Mouse (Mus musculus) kidney, adult 9 months (tissue): ENCODE measurements at regions not wholly inside any gene's neighbourhood (a gene's known extent, or its start where the extent isn't known, plus 50 kb on each side); places are given as distances from the start of the nearest gene placed in this dataset.

Experiments used
- DNase-seq: peaks from one replicate; pipeline ENCODE4 v3.0.0; 2022

- peak; percentile 62 for DNase-seq
Observed at GRCm38 (mm10) chr7:70972023-70972400, 379.3 kb downstream of the Gm10295 start.

GRCm38 (mm10) chr7:70971323-70972022, 379.8 kb downstream of the Gm10295 start:
- DNase-seq: no peak

GRCm38 (mm10) chr7:70952318-70952959, 398.8 kb downstream of the Gm10295 start:
- DNase-seq: peak; percentile 21

GRCm38 (mm10) chr7:70948281-70948680, 403.0 kb downstream of the Gm10295 start:
- DNase-seq: no peak

- no peak for DNase-seq
Observed at GRCm38 (mm10) chr7:70946260-70946659, 405.0 kb downstream of the Gm10295 start.

- DNase-seq: peak; percentile 57
Observed at GRCm38 (mm10) chr7:70930911-70931310, 420.4 kb downstream of the Gm10295 start.

- DNase-seq: no peak
Observed at GRCm38 (mm10) chr7:70929935-70930334, 421.4 kb downstream of the Gm10295 start.

GRCm38 (mm10) chr7:70928001-70928400, 423.3 kb downstream of the Gm10295 start:
- DNase-seq: no peak

- peak; percentile 50 for DNase-seq
Observed at GRCm38 (mm10) chr7:70917016-70917415, 434.3 kb downstream of the Gm10295 start.

- no peak for DNase-seq
Observed at GRCm38 (mm10) chr7:70908921-70909320, 442.4 kb downstream of the Gm10295 start.

GRCm38 (mm10) chr7:70891700-70892099, 459.6 kb downstream of the Gm10295 start:
- DNase-seq: no peak

GRCm38 (mm10) chr7:70880496-70880895, 470.8 kb downstream of the Gm10295 start:
- peak; percentile 37 for DNase-seq

GRCm38 (mm10) chr7:70874393-70874792, 476.9 kb downstream of the Gm10295 start:
- no peak for DNase-seq

GRCm38 (mm10) chr7:70870841-70871534, 480.3 kb downstream of the Gm10295 start:
- peak; percentile 71 for DNase-seq

GRCm38 (mm10) chr7:70869125-70869524, 482.2 kb downstream of the Gm10295 start:
- peak; percentile 93 for DNase-seq

- no peak for DNase-seq
Observed at GRCm38 (mm10) chr7:70859957-70860356, 491.3 kb downstream of the Gm10295 start.

GRCm38 (mm10) chr7:70850726-70851125, 484.2 kb upstream of the Nr2f2 start:
- peak; percentile 35 for DNase-seq

GRCm38 (mm10) chr7:70848016-70848776, 481.7 kb upstream of the Nr2f2 start:
- no peak for DNase-seq

GRCm38 (mm10) chr7:70847450-70847993, 481.0 kb upstream of the Nr2f2 start:
- peak; percentile 51 for DNase-seq

GRCm38 (mm10) chr7:70846076-70846475, 479.5 kb upstream of the Nr2f2 start:
- no peak for DNase-seq

GRCm38 (mm10) chr7:70840142-70840541, 473.6 kb upstream of the Nr2f2 start:
- DNase-seq: no peak

GRCm38 (mm10) chr7:70839190-70839589, 472.7 kb upstream of the Nr2f2 start:
- DNase-seq: peak; percentile 65
